Mouse (Mus musculus) hindbrain, embryonic 14.5 days (tissue): ENCODE data around the gene Rnf213. TPM values are rescaled to one million over a fixed set of nuclear protein-coding genes. Genes with fewer than 3 reads are reported as not detected.

Experiments used
- ATAC-seq: fragments of 200-750 bp; cut with Nextera tagmentation; 2 replicates; pipeline ENCODE4 v1.8.0; 2017; ENCODE audit warnings: moderate number of reproducible peaks, mild to moderate bottlenecking, moderate TSS enrichment, moderate library complexity; ENCODE audit not compliant: low FRiP score
- DNase-seq: peaks from one replicate; pipeline ENCODE4 v3.0.0-alpha.2; 2015; ENCODE audit warnings: low spot score
- H3K27ac ChIP-seq: fragments of 300-500 bp; sonication (generic); 2 replicates; pipeline ENCODE4 v1.5.1; 2014; ENCODE audit warnings: mild to moderate bottlenecking, moderate library complexity
- H3K27me3 ChIP-seq: fragments of 300-500 bp; sonication (generic); 2 replicates; pipeline ENCODE4 v1.6.1; 2014; ENCODE audit warnings: mild to moderate bottlenecking, low read length, mixed read lengths; ENCODE audit not compliant: control insufficient read depth, insufficient read depth
- H3K36me3 ChIP-seq: fragments of 300-500 bp; sonication (generic); replicated peaks from 2 replicates; pipeline ENCODE4 v1.6.1; 2014; ENCODE audit not compliant: control insufficient read depth, insufficient read depth
- H3K4me1 ChIP-seq: fragments of 300-500 bp; sonication (generic); replicated peaks from 2 replicates; pipeline ENCODE4 v1.6.1; 2014; ENCODE audit warnings: antibody characterized with exemption, low read length, mixed read lengths; ENCODE audit not compliant: control insufficient read depth, insufficient read depth
- H3K4me2 ChIP-seq: fragments of 300-500 bp; sonication (generic); replicated peaks from 2 replicates; pipeline ENCODE4 v1.6.1; 2014; ENCODE audit warnings: mild to moderate bottlenecking, moderate library complexity
- H3K4me3 ChIP-seq: fragments of 300-500 bp; sonication (generic); replicated peaks from 2 replicates; pipeline ENCODE4 v1.5.1; 2014; ENCODE audit warnings: mild to moderate bottlenecking, low read length
- H3K9ac ChIP-seq: fragments of 300-500 bp; sonication (generic); 2 replicates; pipeline ENCODE4 v1.6.1; 2014
- H3K9me3 ChIP-seq: fragments of 300-500 bp; sonication (generic); 2 replicates; pipeline ENCODE4 v1.6.1; 2016; ENCODE audit warnings: low read length; ENCODE audit not compliant: control insufficient read depth
- WGBS: fragments of 180-500 bp; shearing (Covaris S2); extraction: QIAGEN DNeasy Blood & Tissue Kit; methylation state at CpG from one replicate; pipeline ENCODE4 v1.1.7; 2014; 5-methylcytosine and 5-hydroxymethylcytosine counted together
- polyA plus RNA-seq: library from polyadenylated mRNA; unstranded; fragments of >200 nt; fragmentation: Nextera tagmentation; extraction: Ambion mirVana; gene quantifications from 2 replicates; pipeline ENCODE4 v1.2.1, GENCODE M21; 2014

The Rnf213 gene
- polyA plus RNA-seq: 1.5 and 2.2 TPM in 2 replicates

DNA sequence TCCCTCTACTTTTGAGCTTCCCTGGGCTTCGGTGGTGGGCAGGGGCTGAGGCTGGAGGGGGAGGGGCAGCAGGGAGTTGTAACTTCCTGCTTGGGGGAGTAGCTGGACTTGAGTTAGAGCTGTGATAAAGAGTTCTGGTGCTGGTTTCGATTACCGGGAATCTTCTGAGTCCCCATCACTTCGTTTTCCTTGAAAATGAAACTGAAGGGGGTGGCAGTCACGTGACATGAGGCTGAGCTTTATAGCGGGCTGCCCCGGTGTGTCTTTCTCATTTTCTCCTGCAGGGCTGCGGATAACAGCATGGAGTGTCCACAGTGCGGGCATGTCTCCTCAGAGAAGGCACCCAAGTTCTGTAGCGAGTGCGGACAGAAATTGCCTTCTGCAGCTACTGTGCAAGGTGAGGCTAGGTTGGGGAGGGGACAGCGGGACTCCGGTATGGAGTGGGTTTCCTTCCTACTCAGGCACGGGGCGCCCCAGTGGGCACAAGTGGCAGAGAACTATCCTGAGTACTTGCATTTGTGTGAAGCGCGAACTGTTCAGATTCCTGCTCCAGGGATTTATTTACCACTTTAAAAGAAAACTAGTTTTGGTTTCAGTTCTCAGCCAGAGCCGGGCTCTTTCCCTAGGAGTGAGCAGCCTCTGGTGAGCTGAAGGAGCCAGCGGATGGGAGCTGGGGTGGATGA, at the start of gene Rnf213:
Gene Rnf213 (plus strand): TSS at position 301 of the 683 bp plus-strand sequence.
- Histone ChIP-seq H3K9me3 (no peaks in the 10 kb centered on the region), H3K9ac (no peak within 1 kb of the TSS), H3K27ac (no peak within 1 kb of the TSS), H3K4me3 (peak within 1 kb of the TSS; percentile 24), H3K4me2 (peak within 1 kb of the TSS; percentile 53), H3K36me3 (no peaks in the 10 kb centered on the region), H3K27me3 (peaks cover 87% of the 10 kb centered on the region), H3K4me1 (peaks cover 9% of the 10 kb centered on the region; the same call in 1 of the 2 replicates)
- ATAC-seq: peak; percentile 40; the same call in 1 of the 2 replicates
- 2% methylated on average over 19 of the region's 19 CpGs for WGBS
- no peak for DNase-seq

DNA sequence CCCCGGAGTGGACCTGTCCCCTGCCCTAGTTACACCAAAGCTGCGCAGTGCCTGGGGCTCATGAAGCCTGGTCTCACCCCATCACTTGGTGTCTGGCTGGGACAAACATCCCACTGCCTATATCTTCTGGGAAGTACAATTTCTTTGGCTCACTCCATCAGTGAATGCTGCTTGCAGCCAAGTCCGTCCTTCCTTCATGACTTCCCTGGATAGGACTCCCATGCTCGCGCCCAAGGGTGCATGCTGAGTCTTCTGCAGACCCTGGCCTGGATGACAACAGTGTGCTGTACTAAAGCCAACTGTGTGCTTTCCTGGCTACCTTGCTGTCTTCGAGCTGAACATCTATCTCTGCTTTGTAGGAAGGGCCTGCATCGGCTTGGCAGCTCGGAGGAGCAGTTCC, 48.7 kb upstream of the Rnf213 start:
- no peaks in the 10 kb centered on the region for H3K9me3 ChIP-seq
- no peak overlapping the region for H3K4me2 ChIP-seq
- H3K4me3 ChIP-seq: no peak overlapping the region
- H3K36me3 ChIP-seq: no peaks in the 10 kb centered on the region
- no peaks in the 10 kb centered on the region for H3K4me1 ChIP-seq
- no peaks in the 10 kb centered on the region for H3K27me3 ChIP-seq
- WGBS: 84% methylated on average over 8 of the region's 8 CpGs
- no peak for ATAC-seq
- no peak overlapping the region for H3K9ac ChIP-seq
- H3K27ac ChIP-seq: no peak overlapping the region
- DNase-seq: no peak

GRCm38 (mm10) chr11:119344865-119345264, 48.0 kb upstream of the Rnf213 start:
- H3K27me3 ChIP-seq: no peaks in the 10 kb centered on the region
- H3K4me1 ChIP-seq: no peaks in the 10 kb centered on the region
- H3K4me3 ChIP-seq: no peak overlapping the region
- DNase-seq (no peak), ATAC-seq (no peak)
- H3K27ac ChIP-seq: no peak overlapping the region
- WGBS: 74% methylated on average over 6 of the region's 6 CpGs
- H3K36me3 ChIP-seq: no peaks in the 10 kb centered on the region
- no peak overlapping the region for H3K9ac ChIP-seq
- no peak overlapping the region for H3K4me2 ChIP-seq
- no peaks in the 10 kb centered on the region for H3K9me3 ChIP-seq

DNA sequence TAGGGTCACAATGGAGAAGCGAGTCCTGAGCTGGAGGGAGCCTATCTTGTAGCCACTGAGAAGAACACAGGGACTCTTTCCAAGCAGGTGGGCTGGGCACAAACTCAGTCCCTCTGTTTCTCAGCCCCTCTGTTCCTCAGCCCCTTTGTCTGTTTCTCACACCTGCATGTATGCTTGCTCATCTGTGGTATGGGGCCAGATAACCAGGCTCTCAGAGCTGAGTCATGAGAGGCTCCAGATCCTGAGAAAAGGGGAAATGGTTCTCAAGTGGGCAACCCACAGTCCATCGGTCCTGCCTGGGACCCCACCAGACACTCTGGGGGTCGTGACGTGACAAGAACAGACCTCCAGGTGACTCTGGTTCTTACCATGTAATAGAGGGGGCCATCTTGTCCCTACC, 45.8 kb upstream of the Rnf213 start:
- Histone ChIP-seq H3K36me3 (no peaks in the 10 kb centered on the region), H3K4me2 (no peak overlapping the region), H3K9ac (no peak overlapping the region), H3K9me3 (no peaks in the 10 kb centered on the region), H3K27me3 (no peaks in the 10 kb centered on the region), H3K27ac (no peak overlapping the region), H3K4me3 (no peak overlapping the region), H3K4me1 (no peaks in the 10 kb centered on the region)
- DNase-seq (no peak), ATAC-seq (no peak)
- WGBS: 91% methylated on average over 4 of the region's 4 CpGs

- H3K36me3 ChIP-seq: no peaks in the 10 kb centered on the region
- peaks cover 13% of the 10 kb centered on the region for H3K4me1 ChIP-seq
- H3K27me3 ChIP-seq: no peaks in the 10 kb centered on the region
- no peak overlapping the region for H3K4me2 ChIP-seq
- WGBS: 75% methylated on average over 7 of the region's 7 CpGs
- H3K27ac ChIP-seq: no peak overlapping the region
- H3K4me3 ChIP-seq: no peak overlapping the region
- ATAC-seq: no peak
- no peak for DNase-seq
- H3K9ac ChIP-seq: no peak overlapping the region
- H3K9me3 ChIP-seq: no peaks in the 10 kb centered on the region
Measured at GRCm38 (mm10) chr11:119352113-119352512, 40.8 kb upstream of the Rnf213 start.

DNA sequence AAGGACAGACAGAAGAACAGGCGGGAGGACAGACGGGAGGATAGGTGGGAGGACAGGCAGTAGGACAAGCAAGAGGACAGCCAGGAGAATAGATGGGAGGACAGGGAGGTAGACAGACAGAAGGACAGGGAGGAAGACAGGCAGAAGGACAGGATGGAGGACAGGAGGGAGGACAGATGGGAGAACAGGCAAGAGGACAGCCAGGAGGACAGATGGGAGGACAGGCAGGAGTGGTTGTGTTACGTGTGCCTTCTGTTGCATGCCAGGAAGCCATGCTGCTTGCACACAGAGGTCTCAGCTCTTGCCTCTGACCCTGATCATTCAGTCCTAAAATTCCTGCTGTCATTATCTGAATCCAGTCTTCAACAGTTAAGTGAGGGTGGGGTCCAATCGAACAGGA, 39.0 kb upstream of the Rnf213 start:
- Histone ChIP-seq H3K4me3 (no peak overlapping the region), H3K9me3 (no peaks in the 10 kb centered on the region), H3K4me2 (no peak overlapping the region), H3K36me3 (no peaks in the 10 kb centered on the region), H3K4me1 (peaks cover 13% of the 10 kb centered on the region), H3K9ac (no peak overlapping the region), H3K27me3 (no peaks in the 10 kb centered on the region), H3K27ac (no peak overlapping the region)
- no peak for DNase-seq
- 86% methylated on average over 4 of the region's 4 CpGs for WGBS
- no peak for ATAC-seq

- Histone ChIP-seq H3K9me3 (no peaks in the 10 kb centered on the region), H3K4me1 (peaks cover 13% of the 10 kb centered on the region), H3K27me3 (no peaks in the 10 kb centered on the region), H3K4me2 (peak overlapping the region; percentile 78), H3K27ac (no peak overlapping the region; the same call in 1 of the 2 replicates), H3K4me3 (peak overlapping the region; percentile 53), H3K9ac (peak overlapping the region; percentile 65), H3K36me3 (no peaks in the 10 kb centered on the region)
- ATAC-seq: peak; percentile 40; the same call in 1 of the 2 replicates
- no peak for DNase-seq
- WGBS: 8% methylated on average over 23 of the region's 23 CpGs
Measured at GRCm38 (mm10) chr11:119354798-119355442, 38.0 kb upstream of the Rnf213 start.

GRCm38 (mm10) chr11:119355443-119356385, 37.2 kb upstream of the Rnf213 start, which contains the start of the genes Sgsh and Slc26a11:
TSS of gene Sgsh (minus strand) at chr11:119355536.
TSS of gene Slc26a11 (plus strand) at chr11:119355557.
- Histone ChIP-seq H3K27me3 (no peaks in the 10 kb centered on the region), H3K9me3 (no peaks in the 10 kb centered on the region), H3K27ac (no peak within 1 kb of the TSS; the same call in 1 of the 2 replicates), H3K36me3 (no peaks in the 10 kb centered on the region; the same call in 1 of the 2 replicates), H3K9ac (peak within 1 kb of the TSS; percentile 65), H3K4me2 (peak within 1 kb of the TSS; percentile 78), H3K4me1 (peaks cover 13% of the 10 kb centered on the region), H3K4me3 (peak within 1 kb of the TSS; percentile 53)
- ATAC-seq: peak; percentile 92; the same call in 1 of the 2 replicates
- WGBS: 2% methylated on average over 39 of the region's 40 CpGs
- peak; percentile 72 for DNase-seq

- 90% methylated on average over 10 of the region's 10 CpGs for WGBS
- Histone ChIP-seq H3K4me3 (no peak overlapping the region), H3K27ac (no peak overlapping the region), H3K27me3 (no peaks in the 10 kb centered on the region), H3K4me1 (peaks cover 13% of the 10 kb centered on the region), H3K9me3 (no peaks in the 10 kb centered on the region), H3K4me2 (no peak overlapping the region), H3K36me3 (no peaks in the 10 kb centered on the region; the same call in 1 of the 2 replicates), H3K9ac (no peak overlapping the region)
- DNase-seq: no peak
- no peak for ATAC-seq
Measured at GRCm38 (mm10) chr11:119359089-119359488, 33.8 kb upstream of the Rnf213 start.
